Comparison of ENCODE assay signal across 17 mouse cellular contexts in genomic region chr6:92968718-92969117, GRCm38 (mm10). TPM values are rescaled to one million over a fixed set of nuclear protein-coding genes. Genes with fewer than 3 reads are reported as not detected.
A peak's percentile ranks its signal among the peaks of the same experiment; 100 is the strongest.
DNase-seq lines count a peak whose midpoint lies in the region; ATAC-seq and TF ChIP-seq lines count a peak whose summit lies in the region.
"Had no signal": no experiment of that assay in that cellular context is flagged by ENCODE, and none has a peak within 500 bp of the region (broad histone marks: within the 10 kb centered on the region; RNA-seq: fewer than 3 reads in every experiment).

No protein-coding gene starts in this region.

- TF ChIP-seq EP300 in heart, postnatal 0 days (IDR thresholded peaks at IDR 0.05; ENCODE audit: low read depth) = 0 out of 2 replicates have a peak, but pooled peaks have one; percentile 9

- no peaks in the 10 kb centered on the region for H3K9me3 ChIP-seq in embryonic facial prominence, embryonic 12.5 days
- H3K9me3 ChIP-seq in embryonic facial prominence, embryonic 10.5 days = peaks cover 5% of the 10 kb centered on the region; the same call in 1 of the 2 replicates
- no peaks in the 10 kb centered on the region for H3K9me3 ChIP-seq in heart, postnatal 0 days (replicated peaks; ENCODE audit: control insufficient read depth, low read length)
- peaks cover 3% of the 10 kb centered on the region; the same call in 1 of the 2 replicates for H3K9me3 ChIP-seq in lung, embryonic 16.5 days (ENCODE audit: control insufficient read depth, low read length)
- H3K9me3 ChIP-seq in limb, embryonic 15.5 days = no peaks in the 10 kb centered on the region
- H3K9me3 ChIP-seq: hindbrain, embryonic 13.5 days had no signal

- no peak for ATAC-seq in embryonic facial prominence, embryonic 12.5 days (ENCODE audit: insufficient number of reproducible peaks, insufficient read depth, low FRiP score, low TSS enrichment)
- ATAC-seq in heart, postnatal 0 days (ENCODE audit: insufficient read depth, low read depth) = no peak
- no peak for ATAC-seq in lung, embryonic 16.5 days (ENCODE audit: low read depth)
- no peak for ATAC-seq in limb, embryonic 15.5 days (ENCODE audit: insufficient number of reproducible peaks, low FRiP score, low TSS enrichment, low read depth)
- ATAC-seq: forebrain, embryonic 13.5 days; intestine, embryonic 16.5 days had no signal

- no peak for TF ChIP-seq POLR2A in lung, adult 2 months (IDR thresholded peaks at IDR 0.05; ENCODE audit: borderline replicate concordance, extremely low read depth, low read depth, low read length)

- peaks cover 6% of the 10 kb centered on the region for H3K4me1 ChIP-seq in embryonic facial prominence, embryonic 12.5 days
- peaks cover 11% of the 10 kb centered on the region for H3K4me1 ChIP-seq in embryonic facial prominence, embryonic 10.5 days
- no peaks in the 10 kb centered on the region for H3K4me1 ChIP-seq in heart, postnatal 0 days (ENCODE audit: control insufficient read depth, insufficient read depth)
- H3K4me1 ChIP-seq in lung, embryonic 16.5 days (replicated peaks; ENCODE audit: control insufficient read depth, insufficient read depth, low read length) = peaks cover 6% of the 10 kb centered on the region
- peaks cover 19% of the 10 kb centered on the region for H3K4me1 ChIP-seq in lung, adult 2 months (ENCODE audit: control insufficient read depth, insufficient read depth, low read length)
- H3K4me1 ChIP-seq in limb, embryonic 15.5 days = 0 out of 2 replicates have a peak, but pooled peaks cover 2% of the 10 kb centered on the region
- H3K4me1 ChIP-seq: heart, embryonic 13.5 days; hindbrain, embryonic 13.5 days had no signal

- no peak overlapping the region for H3K9ac ChIP-seq in embryonic facial prominence, embryonic 12.5 days
- no peak overlapping the region for H3K9ac ChIP-seq in heart, postnatal 0 days (replicated peaks; ENCODE audit: low read depth, low read length)
- no peak overlapping the region for H3K9ac ChIP-seq in lung, embryonic 16.5 days (ENCODE audit: low read length)
- H3K9ac ChIP-seq in limb, embryonic 15.5 days = no peak overlapping the region
- H3K9ac ChIP-seq: forebrain, embryonic 13.5 days; heart, embryonic 13.5 days; hindbrain, embryonic 13.5 days; liver, embryonic 14.5 days had no signal

- no peak overlapping the region for H3K4me3 ChIP-seq in embryonic facial prominence, embryonic 12.5 days
- no peak overlapping the region for H3K4me3 ChIP-seq in embryonic facial prominence, embryonic 10.5 days
- H3K4me3 ChIP-seq in heart, postnatal 0 days (ENCODE audit: low read depth, low read length) = no peak overlapping the region
- H3K4me3 ChIP-seq in lung, embryonic 16.5 days (ENCODE audit: low read length) = no peak overlapping the region
- H3K4me3 ChIP-seq in lung, adult 2 months (replicated peaks; ENCODE audit: extremely low read depth, low read depth, low read length) = no peak overlapping the region
- no peak overlapping the region for H3K4me3 ChIP-seq in limb, embryonic 15.5 days
- H3K4me3 ChIP-seq: erythroblast, embryonic 14.5 days; forebrain, embryonic 13.5 days; heart, embryonic 13.5 days; hindbrain, embryonic 13.5 days had no signal

- H3K27me3 ChIP-seq in embryonic facial prominence, embryonic 12.5 days = no peaks in the 10 kb centered on the region
- no peaks in the 10 kb centered on the region for H3K27me3 ChIP-seq in embryonic facial prominence, embryonic 10.5 days (replicated peaks; ENCODE audit: low read depth, poor library complexity, severe bottlenecking)
- H3K27me3 ChIP-seq in heart, postnatal 0 days (ENCODE audit: control insufficient read depth, insufficient read depth, low read length) = no peaks in the 10 kb centered on the region
- H3K27me3 ChIP-seq in lung, embryonic 16.5 days (ENCODE audit: control insufficient read depth, insufficient read depth, low read depth, low read length) = no peaks in the 10 kb centered on the region
- H3K27me3 ChIP-seq in limb, embryonic 15.5 days = no peaks in the 10 kb centered on the region
- H3K27me3 ChIP-seq: forebrain, embryonic 13.5 days; heart, embryonic 13.5 days; hindbrain, embryonic 13.5 days had no signal

- TF ChIP-seq CTCF in heart, postnatal 0 days (IDR thresholded peaks at IDR 0.05; ENCODE audit: low read depth) = no peak
- no peak for TF ChIP-seq CTCF in lung, adult 2 months (IDR thresholded peaks at IDR 0.05; ENCODE audit: insufficient read depth, low read length)

- intact Hi-C loops in heart, postnatal 14 days (cut with DNase I) = no loop called here

- H3K27ac ChIP-seq in embryonic facial prominence, embryonic 12.5 days = peak overlapping the region; percentile 68; the same call in 1 of the 2 replicates
- H3K27ac ChIP-seq in embryonic facial prominence, embryonic 10.5 days (replicated peaks) = no peak overlapping the region; the same call in 1 of the 2 replicates
- peak overlapping the region; percentile 62 for H3K27ac ChIP-seq in heart, postnatal 0 days (ENCODE audit: low read depth)
- peak overlapping the region; percentile 13 for H3K27ac ChIP-seq in lung, embryonic 16.5 days (ENCODE audit: low read length)
- H3K27ac ChIP-seq in limb, embryonic 15.5 days = peak overlapping the region; percentile 47; the same call in 1 of the 2 replicates
- H3K27ac ChIP-seq: forebrain, embryonic 13.5 days; heart, embryonic 13.5 days; hindbrain, embryonic 13.5 days; liver, embryonic 14.5 days; stomach, postnatal 0 days had no signal

- H3K36me3 ChIP-seq in embryonic facial prominence, embryonic 12.5 days = no peaks in the 10 kb centered on the region
- H3K36me3 ChIP-seq in embryonic facial prominence, embryonic 10.5 days (replicated peaks) = no peaks in the 10 kb centered on the region
- no peaks in the 10 kb centered on the region for H3K36me3 ChIP-seq in heart, postnatal 0 days (replicated peaks; ENCODE audit: control insufficient read depth, insufficient read depth, low read length)
- H3K36me3 ChIP-seq in lung, embryonic 16.5 days (ENCODE audit: control insufficient read depth, insufficient read depth, low read length) = no peaks in the 10 kb centered on the region
- no peaks in the 10 kb centered on the region for H3K36me3 ChIP-seq in limb, embryonic 15.5 days
- H3K36me3 ChIP-seq: heart, embryonic 13.5 days; hindbrain, embryonic 13.5 days had no signal

- 49% methylated on average over 3 of the region's 3 CpGs for WGBS in embryonic facial prominence, embryonic 12.5 days
- 60% methylated on average over 3 of the region's 3 CpGs for WGBS in embryonic facial prominence, embryonic 10.5 days
- WGBS in heart, postnatal 0 days = 74% methylated on average over 3 of the region's 3 CpGs
- 65% methylated on average over 3 of the region's 3 CpGs for WGBS in lung, embryonic 16.5 days
- WGBS in lung, adult 2 months = 76% methylated on average over 3 of the region's 3 CpGs
- WGBS in limb, embryonic 15.5 days = 59% methylated on average over 3 of the region's 3 CpGs

- no peak overlapping the region for H3K4me2 ChIP-seq in embryonic facial prominence, embryonic 12.5 days (replicated peaks)
- no peak overlapping the region for H3K4me2 ChIP-seq in heart, postnatal 0 days (ENCODE audit: low read depth, low read length)
- no peak overlapping the region for H3K4me2 ChIP-seq in lung, embryonic 16.5 days (ENCODE audit: low read depth, low read length)
- no peak overlapping the region for H3K4me2 ChIP-seq in limb, embryonic 15.5 days
- H3K4me2 ChIP-seq: forebrain, embryonic 13.5 days; heart, embryonic 13.5 days; hindbrain, embryonic 13.5 days had no signal

- no peak for DNase-seq in embryonic facial prominence, embryonic 10.5 days (ENCODE audit: low spot score)
- DNase-seq in heart, postnatal 0 days (ENCODE audit: low spot score) = no peak
- DNase-seq in heart, postnatal 14 days = no peak
- DNase-seq in lung, adult 2 months = no peak
- DNase-seq: B cell, adult 2 months; cerebellum, adult 9-11 months; gastrocnemius, postnatal 25 days had no signal

RNA-seq across cellular contexts. Expression of gene Adamts9, which starts 25.4 kb away (rescaled TPM):
- 9.3 TPM in 2 replicates for polyA plus RNA-seq in embryonic facial prominence, embryonic 12.5 days (2016; fragmentation: Nextera tagmentation; extraction: Ambion mirVana)
- polyA plus RNA-seq in embryonic facial prominence, embryonic 10.5 days (2016; fragmentation: Nextera tagmentation; extraction: Ambion mirVana) = 3.8 and 4.2 TPM in 2 replicates
- total RNA-seq in heart, postnatal 0 days (2014; rRNA removed; ENCODE audit: low replicate concordance) = 27.8 and 35.5 TPM in 2 replicates
- polyA plus RNA-seq in heart, postnatal 0 days (2015; fragmentation: Nextera tagmentation; extraction: Ambion mirVana) = 3.9 TPM in 2 replicates
- 10 to 100 TPM; 37.9 to 39.7 TPM for total RNA-seq in heart, postnatal 14 days (2021)
- 13.8 and 16.2 TPM in 2 replicates for polyA plus RNA-seq in lung, embryonic 16.5 days (2015; fragmentation: Nextera tagmentation; extraction: Ambion mirVana)
- 6.7 and 12.2 TPM in 2 replicates for polyA plus RNA-seq in lung, adult 2 months (2012; rRNA removed)
- polyA plus RNA-seq in limb, embryonic 15.5 days (2015; fragmentation: Nextera tagmentation; extraction: Ambion mirVana) = 4.9 and 6.9 TPM in 2 replicates
- polyA plus RNA-seq: erythroblast, embryonic 14.5 days had no signal
